Mouse (Mus musculus): ENCODE measurements at regions not wholly inside any gene's neighbourhood (a gene's known extent, or its start where the extent isn't known, plus 50 kb on each side); places are given as distances from the start of the nearest gene placed in this dataset.

DNA sequence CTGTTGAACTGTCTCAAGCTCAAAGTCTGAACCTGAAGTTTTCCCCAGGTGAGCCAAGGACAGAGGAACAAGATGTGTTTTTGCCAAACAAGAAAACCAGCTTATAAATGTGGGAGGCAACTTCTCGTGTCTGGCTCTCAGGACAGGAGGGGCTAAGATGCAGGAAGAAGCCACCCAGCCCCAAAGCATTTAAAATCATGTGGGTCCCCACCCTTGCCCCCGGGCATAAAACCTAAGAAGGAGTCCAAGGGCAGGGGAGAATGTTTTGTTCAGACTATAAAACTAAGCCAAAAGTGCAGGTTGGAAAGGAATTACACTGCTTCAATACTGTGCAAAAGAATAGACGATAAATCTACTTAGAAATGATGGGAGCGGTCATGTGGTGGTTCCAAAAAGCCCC is 80.7 kb upstream of the Lrig1 start:
- no peak for ATAC-seq (replicated peaks; ENCODE audit: low FRiP score, poor library complexity, severe bottlenecking)

DNA sequence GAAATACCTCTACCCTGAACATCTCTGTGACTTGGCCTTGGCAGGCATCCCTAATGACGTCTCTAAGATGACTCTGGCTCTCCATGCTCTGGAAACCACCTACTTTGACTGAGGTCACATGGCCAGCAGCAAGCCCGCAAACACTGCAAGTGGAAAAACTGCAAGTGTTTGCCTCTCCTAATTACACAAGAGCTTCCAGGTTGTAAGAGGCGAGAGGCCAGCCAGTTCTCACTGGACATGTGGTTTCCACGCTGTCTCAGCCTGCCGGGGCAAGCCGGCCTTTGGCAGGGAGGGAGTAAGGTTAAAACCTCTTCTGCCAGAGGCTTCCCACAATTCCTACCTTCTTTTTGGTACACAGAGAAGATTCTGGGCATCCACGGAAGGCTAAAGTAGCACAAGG is 79.9 kb upstream of the Lrig1 start:
- no peak for ATAC-seq (replicated peaks; ENCODE audit: low FRiP score, poor library complexity, severe bottlenecking)

DNA sequence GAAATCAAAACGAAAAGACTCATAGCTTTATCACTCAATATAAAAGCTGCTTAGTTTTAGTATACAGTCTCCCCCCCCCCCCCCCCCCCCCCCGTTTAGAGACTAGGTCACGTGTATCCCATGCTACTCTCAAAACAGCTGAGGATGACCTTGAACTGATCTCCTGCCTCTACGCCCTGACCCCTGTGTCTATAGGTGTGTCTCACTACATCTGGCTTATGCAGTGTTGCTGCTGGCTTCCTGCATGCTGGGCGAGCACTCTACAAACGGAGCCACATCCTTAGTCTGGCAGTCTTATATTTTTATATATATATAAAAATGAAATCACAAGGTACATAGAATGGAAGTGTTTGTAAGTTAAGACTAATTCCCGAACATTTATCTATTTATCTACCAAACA is 79.3 kb upstream of the Lrig1 start:
- ATAC-seq (replicated peaks; ENCODE audit: low FRiP score, poor library complexity, severe bottlenecking), result no peak

DNA sequence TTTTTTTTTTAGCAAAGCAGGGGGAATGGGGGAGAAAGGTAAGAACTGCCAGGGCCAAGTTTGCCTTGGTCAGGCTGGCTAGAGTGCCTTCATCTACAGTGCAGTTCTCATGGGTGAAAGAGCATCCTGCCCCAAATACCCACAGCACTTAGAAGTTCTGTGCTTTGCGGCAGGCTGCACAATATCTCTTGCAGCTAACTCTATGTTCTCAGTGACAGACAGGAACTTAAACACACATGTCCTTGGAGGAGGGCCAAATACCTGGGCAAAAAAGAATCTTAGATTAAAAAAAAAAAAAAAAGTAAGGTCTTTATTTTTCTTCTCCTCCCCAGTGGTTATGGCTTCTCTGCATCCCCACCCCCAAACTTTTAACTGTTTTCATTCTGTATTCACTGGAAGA is 78.8 kb upstream of the Lrig1 start:
- ATAC-seq (replicated peaks; ENCODE audit: low FRiP score, poor library complexity, severe bottlenecking), result no peak

DNA sequence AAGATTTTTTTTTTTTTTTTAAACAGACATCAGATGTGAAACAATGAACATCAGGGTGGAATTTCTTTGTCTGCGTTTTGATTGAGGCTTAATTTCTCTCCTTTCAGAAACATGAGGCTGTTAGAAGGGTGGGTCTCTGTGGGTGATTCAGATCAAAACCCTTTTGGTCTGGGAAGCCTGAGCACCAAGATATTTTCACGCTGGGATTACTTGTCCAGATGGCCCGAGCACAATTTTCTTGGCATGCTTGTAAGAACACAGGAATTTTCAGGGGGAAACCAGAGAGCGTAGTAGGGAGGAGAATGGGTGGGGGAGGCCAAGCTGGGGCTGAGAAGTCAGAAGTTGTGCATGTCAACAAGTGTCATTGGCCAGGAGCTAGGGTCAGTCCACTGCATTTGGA is 76.6 kb upstream of the Lrig1 start:
- no peak for ATAC-seq (replicated peaks; ENCODE audit: low FRiP score, poor library complexity, severe bottlenecking)

DNA sequence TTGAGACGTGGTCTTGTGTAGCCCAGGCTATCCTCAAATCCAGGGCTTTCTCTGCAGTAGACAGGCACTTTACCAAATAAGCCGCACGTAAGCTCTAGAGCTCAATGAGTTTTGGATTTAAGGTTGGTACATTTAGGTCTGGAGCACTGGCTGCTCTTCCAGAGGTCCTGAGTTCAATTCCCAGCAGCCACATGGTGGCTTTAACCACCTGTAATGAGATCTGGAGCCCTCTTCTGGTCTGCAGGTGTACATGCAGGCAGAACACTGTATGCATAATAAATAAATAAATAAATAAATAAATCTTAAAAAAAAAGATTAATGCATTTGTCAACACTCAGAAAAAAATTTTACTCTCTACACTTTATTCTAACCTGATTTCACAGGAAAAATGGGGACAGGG is 74.9 kb upstream of the Lrig1 start:
- ATAC-seq (replicated peaks; ENCODE audit: low FRiP score, poor library complexity, severe bottlenecking), result no peak

DNA sequence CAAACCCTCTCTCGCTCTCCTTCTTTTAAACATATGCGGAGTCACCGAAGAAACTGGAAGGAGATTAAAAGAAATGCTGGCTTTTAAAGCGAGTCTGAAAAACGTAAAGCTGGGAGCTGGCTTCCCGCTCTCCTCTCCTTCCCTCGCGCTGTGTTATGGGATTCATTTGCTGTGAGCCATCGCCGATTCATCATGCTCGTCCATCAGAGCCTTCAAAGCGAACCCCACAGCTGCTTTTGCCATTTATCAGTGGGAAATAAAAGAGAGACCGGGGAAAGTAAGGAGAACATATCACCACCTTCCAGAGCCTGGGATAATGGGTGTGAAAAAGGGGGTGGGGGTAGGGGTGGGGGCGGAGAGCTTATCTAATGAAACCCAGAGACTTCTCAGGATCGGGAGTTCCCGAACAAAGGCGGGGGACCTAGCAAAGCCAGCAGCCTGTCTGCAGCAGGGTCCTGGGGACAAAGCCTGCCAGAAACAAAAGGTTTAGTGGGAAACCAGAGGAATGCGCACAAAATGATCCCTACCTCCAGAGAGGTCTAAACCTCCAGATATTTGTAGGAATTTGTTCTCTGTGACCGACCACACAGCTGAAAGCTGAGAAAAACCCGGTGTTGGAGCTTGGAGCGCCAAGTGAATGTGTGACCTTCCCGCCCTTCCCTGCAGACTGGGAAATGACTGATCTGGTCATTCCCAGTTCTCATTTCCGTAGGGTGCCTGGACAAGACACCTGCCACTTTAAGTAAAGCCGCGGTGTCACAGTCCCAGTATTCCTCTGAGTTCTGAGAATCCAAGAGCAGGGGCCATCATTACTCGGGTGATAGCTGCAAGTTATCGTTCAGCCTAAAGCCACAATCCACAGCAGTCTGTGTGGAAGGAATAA is 73.9 kb upstream of the Lrig1 start:
- ATAC-seq (replicated peaks; ENCODE audit: low FRiP score, poor library complexity, severe bottlenecking), result no peak

DNA sequence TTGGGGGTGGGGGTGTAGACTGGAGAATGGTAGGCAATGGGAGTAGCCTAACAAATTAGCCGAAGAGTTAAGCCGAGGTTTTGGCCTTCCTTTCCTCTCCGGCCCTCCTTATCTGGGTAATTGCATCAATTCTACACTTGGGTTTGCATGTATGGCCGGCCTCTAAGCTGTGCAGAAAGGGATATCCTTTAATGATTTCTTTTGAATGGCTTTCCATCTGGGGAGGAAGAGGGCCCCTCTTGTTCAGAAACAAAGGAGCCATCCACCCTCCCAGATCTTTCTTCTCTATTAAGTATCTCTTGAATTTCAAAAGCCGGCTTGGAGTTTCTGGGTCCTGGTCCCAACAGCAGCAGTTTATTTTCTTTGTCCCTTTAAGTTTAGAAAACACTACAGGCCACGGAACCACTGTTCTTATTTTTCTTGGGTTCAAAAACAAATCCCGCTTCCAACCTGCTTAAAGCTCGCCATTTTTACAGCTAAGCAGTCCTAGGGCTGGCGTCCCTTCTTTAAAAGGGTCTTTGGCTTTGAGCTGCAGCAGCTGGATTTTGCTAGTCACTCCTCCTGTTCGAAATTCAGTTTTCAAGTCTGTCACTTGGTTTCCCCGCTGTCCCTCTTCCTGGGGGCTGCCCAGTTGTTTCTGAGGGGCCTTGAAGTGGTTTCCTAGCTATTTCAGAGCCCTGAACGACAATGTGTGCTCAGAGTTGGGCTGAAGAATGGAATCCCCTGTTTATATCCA is 73.1 kb upstream of the Lrig1 start:
- no peak for ATAC-seq (replicated peaks; ENCODE audit: low FRiP score, poor library complexity, severe bottlenecking)

DNA sequence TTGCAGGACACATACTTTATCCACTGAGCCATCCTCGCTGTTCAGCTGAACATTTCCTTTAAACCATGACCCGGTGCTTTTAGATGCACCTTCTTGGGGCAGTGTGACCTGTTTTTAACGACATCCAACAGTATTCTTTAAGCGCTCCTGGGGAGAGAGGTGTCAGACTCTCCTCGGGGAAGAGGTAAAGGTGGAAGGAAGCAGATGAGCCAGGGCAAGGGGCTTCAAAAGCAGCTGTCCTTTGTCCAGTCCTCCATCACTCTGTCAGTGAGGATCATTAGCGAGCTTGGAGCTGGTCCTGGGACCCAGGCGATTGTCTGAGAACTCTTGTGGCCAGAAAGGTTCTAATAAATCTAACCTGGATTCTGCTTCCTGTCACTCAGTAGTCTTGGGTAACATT is 72.4 kb upstream of the Lrig1 start:
- ATAC-seq (replicated peaks; ENCODE audit: low FRiP score, poor library complexity, severe bottlenecking), result no peak

DNA sequence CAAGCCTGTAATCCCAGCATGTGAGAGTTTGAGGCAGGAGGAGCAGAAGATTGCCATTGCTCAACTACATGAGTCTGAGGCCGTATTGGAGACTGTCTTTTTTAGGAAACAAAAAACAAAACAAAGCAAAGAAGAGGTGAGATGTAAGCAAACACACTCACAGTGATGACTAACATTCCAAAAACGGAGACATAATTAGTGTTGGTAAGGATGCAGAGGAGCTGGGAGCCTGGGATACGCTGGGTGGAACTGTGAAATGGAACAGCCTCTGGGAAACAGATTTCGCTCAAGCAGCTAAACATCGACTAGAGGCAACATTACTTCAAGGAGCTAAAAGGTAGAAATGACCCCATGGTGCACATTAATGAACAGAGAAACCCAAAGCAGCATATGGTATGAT is 68.3 kb upstream of the Lrig1 start:
- no peak for ATAC-seq (replicated peaks; ENCODE audit: low FRiP score, poor library complexity, severe bottlenecking)

DNA sequence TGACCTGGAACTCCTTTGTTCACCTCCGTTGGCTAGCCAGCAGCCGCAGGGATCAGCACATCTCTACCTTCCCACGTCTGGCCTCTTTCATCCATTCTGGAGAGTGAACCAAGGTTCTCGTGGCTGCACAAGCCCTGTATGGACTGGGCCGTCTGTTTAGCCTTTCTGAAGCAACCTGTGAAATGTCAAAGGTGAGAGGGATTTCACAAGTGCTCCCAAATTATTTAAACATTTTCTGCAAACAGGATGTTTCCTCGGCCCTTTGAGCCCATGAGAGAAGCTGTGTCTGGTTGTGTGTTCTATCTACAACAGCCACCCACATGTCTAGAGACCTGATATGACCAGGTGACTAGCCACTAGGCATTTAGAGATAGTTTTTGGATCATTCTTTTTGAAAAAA is 65.8 kb upstream of the Lrig1 start:
- ATAC-seq (replicated peaks; ENCODE audit: low FRiP score, poor library complexity, severe bottlenecking), result no peak

DNA sequence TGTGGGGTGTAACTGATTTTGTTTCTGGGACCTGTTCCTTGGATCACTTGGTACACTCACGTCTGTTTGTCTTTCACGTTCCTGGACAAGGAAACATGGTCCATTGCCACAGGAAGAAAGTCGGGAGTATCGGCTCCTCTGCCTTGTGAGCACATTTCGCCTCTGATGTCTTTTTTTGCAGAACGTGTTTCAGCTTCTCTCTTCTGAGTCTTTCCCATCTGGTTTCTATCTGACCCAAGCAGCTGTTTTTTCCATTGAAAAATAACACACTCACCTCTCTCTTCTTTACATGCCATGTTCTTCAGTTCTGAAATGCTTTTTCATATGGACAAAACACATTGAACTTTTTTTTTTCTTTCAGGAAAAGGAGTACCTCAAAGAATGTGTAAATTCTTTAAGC is 61.4 kb upstream of the Lrig1 start:
- no peak for ATAC-seq (replicated peaks; ENCODE audit: low FRiP score, poor library complexity, severe bottlenecking)

DNA sequence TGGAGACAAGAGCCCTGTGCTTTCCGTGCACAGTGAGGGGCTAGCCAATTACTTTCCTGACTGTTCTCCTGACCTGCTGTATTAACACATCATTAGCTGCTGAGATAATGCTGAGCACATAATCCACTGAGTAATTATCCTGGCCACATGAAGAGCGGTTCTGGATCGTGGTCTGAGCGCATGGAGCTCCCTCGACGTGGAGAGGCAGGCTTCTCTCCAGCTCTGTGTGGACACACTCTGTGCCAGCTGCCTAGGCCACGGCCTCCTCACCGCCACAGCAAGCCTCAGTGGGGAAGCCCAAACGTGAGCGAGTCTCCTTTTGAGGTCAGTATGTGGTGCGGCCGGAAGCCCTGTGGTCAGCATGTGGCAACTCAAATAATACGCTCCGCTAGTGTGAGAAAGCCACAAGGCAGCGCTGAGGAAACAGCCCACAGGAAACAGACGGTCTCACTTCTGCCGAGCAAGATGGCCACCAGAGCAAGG is 60.7 kb upstream of the Lrig1 start:
- ATAC-seq (replicated peaks; ENCODE audit: low FRiP score, poor library complexity, severe bottlenecking), result no peak

DNA sequence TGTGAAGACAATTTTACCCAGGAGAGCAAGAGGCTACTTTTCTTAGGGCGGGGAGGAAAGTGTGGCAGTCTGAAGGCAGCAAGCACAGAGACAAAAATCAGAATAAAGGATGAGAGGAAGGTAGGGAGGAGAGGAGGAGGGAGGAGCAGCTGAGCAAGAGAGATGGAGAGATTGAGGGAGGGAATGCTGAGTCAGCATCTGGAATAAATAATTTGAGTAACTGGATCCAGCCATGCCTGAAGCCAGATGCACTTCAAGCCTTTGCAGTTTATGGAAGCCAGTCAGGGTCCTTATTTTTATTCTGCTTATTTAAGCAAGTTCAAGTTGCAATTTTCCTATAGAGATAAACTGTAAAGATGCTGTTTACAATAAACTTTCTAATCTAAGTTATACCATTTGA is 59.7 kb upstream of the Lrig1 start:
- ATAC-seq (replicated peaks; ENCODE audit: low FRiP score, poor library complexity, severe bottlenecking), result no peak

DNA sequence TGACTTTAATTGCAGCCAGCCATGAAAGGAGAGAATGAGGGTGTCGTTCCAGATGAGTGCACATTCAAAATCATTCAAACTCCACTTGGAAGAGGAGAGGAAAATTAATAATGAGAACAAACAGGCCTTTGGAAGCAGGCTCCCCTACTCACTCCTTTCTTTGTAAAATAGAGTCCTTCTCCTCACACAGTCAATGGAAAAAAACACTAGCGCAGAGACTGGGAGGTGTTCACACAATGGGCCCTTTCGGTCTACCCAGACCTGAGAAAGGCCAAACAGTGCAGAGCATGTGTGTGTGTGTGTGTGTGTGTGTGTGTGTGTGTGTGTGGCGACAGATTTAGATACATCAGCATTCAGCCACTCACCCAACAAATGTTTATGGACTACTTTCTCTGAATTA is 56.0 kb upstream of the Lrig1 start:
- ATAC-seq (replicated peaks; ENCODE audit: low FRiP score, poor library complexity, severe bottlenecking), result no peak

DNA sequence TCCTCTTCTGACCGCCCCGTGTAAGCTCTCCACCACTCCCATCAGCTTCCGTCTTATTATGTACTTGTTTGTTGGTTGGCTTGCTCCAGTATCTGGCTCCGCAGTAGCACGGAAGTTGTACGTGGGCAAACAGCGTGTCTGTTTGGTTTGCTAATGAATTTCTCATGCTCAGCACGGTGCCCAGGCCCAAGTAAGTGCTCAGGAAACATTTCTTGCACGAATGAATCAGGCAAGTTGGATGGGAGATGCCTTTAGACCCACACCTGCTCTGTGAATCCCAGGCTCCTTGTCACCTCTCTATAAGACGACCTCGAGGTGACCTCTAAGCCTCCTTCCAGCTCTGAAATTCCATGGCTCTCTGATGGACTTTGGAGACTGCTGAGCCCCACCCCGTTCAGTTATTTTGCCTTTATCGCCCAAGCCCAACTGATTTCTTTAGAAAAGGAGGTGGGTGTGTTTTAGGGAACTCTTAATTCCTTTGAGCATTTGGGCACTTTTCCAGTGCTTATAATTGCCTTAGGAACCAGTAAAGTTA is 55.4 kb upstream of the Lrig1 start:
- no peak for ATAC-seq (replicated peaks; ENCODE audit: low FRiP score, poor library complexity, severe bottlenecking)

DNA sequence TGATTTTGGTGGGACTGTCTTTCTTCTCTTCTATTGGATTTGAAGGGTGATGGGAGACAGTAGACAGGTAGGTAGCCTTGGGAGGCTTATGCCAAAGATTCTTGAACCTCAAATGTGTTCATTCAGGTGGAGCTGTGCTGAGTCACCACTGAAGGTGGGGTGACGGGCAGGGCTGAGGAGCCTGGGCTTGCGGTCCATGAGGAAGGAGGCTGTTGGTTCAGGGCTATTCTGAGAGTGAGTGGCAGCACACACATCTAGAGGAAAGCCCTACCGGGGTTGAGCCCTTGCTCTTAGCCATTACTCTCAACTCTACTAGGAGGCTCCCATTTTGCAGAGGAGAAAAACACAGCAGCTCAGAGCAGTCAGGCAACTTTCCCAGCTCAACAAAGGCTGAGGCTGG is 54.6 kb upstream of the Lrig1 start:
- ATAC-seq (replicated peaks; ENCODE audit: low FRiP score, poor library complexity, severe bottlenecking), result no peak

DNA sequence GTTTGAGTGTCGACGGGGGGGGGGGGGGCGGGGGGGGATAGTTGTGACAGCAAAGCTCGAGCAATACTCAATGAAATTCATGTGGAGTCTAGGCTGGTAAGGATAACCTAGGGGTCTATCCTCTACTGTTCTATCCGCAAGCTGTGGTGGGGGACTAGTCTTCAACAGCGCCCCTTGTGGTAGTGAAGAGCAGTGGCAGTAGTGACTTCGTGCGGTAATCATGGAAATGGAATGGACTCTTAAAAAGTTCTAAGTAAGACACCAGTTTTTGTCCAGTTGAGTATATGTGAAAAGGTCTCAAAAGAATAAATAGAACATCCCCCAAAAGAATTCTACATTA is 51.1 kb upstream of the Lrig1 start:
- ATAC-seq (replicated peaks; ENCODE audit: low FRiP score, poor library complexity, severe bottlenecking), result no peak

DNA sequence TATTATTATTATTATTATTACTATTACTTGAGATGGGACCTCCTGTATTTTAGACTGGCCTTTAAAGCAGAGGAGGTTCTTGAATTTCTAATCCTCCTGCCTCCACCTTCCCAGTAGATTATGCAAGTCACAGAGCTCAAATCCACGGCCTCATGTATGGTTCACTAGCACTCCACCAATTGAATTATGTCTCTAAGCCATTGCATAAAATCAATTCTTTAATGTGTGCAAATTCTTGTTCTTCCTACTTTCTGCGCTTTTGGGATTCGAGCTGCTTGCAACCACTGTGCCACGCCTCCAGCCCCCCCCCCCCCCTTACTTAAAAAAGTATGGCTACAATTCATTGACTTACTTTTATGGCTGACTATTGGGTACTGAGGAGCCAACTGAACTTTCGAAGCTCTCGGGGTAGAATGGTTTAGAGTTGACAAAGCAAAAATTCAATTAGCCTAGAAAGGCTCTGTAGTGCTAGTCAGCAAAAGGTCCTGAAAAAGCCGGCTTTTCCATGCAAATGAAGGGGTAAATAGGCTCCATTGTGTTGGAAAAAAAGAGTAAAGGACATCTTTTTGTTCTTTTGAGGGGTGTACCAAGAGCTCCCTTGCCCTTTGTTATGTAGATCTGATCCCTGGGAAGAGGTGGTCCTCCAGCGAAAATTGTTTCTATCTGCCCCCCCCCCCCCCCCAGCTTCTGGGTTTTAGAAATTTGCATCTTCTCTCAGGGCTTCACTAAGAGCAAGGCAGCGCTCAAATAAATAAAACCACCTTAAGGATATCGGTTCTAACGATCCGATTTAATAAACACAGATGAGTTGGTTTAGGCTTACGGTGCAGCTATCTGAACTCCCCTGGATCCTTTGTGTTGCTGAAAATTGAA is 50.5 kb upstream of the Lrig1 start:
- ATAC-seq (replicated peaks; ENCODE audit: low FRiP score, poor library complexity, severe bottlenecking), result no peak

All from erythroid progenitor cell, adult 5-6 weeks (primary cell).